Mouse (Mus musculus): ENCODE measurements around the gene Gm45716.

DNA sequence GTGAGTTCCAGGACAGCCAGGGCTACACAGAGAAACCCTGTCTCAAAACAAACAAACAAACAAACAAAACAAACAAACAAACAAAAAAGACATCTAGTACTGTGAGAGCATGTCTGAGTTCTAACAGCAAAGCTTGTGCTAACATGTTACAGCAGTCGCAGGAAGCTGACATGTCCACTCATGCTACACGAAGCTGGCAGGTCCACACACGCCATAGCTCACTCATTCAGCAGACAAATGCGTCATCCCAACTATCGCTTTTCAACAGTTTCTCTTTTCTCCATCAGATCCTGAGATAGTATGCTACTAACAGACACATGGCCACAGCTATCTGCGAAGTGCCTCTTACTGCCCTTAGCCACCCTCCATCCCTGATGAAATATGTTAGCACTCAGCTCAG is 10.1 kb upstream of the Gm45716 start:
- TF ChIP-seq CTCF (IDR thresholded peaks at IDR 0.05; ENCODE audit: low read depth): no peak
- TF ChIP-seq EP300 (IDR thresholded peaks at IDR 0.05; ENCODE audit: low read depth): no peak
